Mouse (Mus musculus) gastrocnemius, postnatal 4 days (tissue): Measurements from ENCODE around the gene Tacc2. TPM values are rescaled to one million over a fixed set of nuclear protein-coding genes. Genes with fewer than 3 reads are reported as not detected.

Source experiments
- DNase-seq, 2 experiments: peaks; one replicate each; pipeline ENCODE4 v3.0.0; 2021 to 2022; ENCODE audit warnings: low spot score in 2 of 2, mixed read lengths in 2 of 2
- total RNA-seq, 2 experiments: library from RNA; stranded (reverse); gene quantifications; 2 replicates each; pipeline ENCODE4 v1.2.3; 2021

Gene Tacc2
- total RNA-seq, 2 experiments from 2014 or later: 171 to 202 TPM

DNA sequence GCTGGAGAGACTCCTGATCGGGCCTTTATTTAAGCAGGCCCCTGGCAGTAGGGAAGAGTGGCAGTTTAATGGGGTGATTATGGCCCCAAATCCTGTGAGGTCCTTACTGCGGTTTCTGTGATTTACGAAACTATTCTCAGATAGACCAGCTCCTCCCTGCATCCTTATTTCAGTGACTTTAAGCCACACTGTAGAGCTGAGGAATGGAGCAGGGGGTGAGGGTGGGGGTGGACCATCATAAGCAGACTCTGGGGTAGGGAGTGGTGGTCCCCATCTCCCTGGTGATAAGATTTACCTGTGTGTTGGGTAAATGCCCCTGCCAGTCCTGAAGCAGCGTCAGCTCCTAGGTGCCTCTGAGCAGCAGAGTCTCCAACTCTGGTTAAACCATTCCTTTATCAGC is 29.7 kb downstream of the Tacc2 start:
- no peak for DNase-seq

GRCm38 (mm10) chr7:130613973-130614372 is 36.7 kb downstream of the Tacc2 start:
- no peak for DNase-seq

DNA sequence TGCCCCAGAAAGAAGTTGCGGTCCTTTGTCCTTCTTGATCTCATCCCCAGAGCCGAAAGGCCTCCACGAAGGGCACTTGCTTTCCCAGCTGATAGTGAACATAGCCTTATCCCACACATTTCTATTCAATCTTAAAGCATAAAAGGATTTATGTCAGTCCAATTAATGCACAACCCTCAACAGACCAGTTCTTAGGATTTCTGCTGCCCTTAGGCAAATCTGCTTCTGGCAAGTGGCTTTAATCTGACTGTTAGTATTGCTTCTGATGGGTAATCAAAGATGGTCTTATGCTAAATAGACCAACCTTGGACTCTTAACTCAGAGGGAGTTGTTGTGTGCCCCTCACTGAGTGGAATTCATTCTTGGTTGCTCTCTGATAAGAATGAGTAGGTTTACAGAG is 40.4 kb downstream of the Tacc2 start:
- no peak for DNase-seq

GRCm38 (mm10) chr7:130621068-130621467 is 43.8 kb downstream of the Tacc2 start:
- no peak for DNase-seq

GRCm38 (mm10) chr7:130621953-130622352 is 44.7 kb downstream of the Tacc2 start:
- DNase-seq: peak; percentile 30 to 32

DNA sequence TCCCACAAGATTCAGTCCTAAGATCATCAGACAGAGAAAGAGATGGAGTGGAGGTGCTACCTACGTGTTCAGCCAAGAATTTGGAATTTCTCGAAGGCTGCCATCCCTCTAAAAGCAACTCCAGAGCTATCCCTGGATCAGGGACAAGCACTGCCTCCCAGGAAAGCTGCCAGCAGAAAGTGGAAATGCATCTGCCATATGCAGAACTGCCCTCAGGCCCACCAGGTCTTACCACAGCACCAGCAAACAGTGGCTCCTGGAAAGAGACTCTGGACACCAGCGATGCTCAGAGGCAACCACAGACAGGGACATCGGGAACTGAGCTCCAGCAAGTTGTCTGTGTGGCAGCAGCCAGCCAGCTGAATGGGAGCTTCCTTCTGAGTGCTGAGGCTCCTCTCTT is 45.1 kb downstream of the Tacc2 start:
- DNase-seq: no peak

DNA sequence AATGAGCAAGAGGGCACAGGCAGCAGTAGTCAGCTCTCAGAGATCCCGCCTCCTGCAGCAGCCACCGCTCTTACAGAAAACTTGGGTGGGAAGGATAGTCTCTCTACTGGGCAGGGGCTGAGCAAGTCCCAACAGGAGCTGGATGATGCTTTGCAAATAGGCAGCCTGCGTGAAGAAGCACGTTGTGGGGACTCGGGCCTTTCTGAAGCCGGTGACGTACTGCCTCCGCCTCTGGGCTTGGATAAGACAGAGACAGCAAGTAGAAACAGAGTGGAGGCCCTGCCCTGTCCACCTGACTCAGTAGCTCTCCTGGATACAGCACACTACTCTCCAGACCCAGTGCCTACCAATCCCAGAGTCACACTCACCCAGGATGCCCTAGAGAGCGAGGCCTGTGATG is 47.1 kb downstream of the Tacc2 start:
- no peak for DNase-seq

GRCm38 (mm10) chr7:130625361-130625760 is 48.1 kb downstream of the Tacc2 start:
- DNase-seq: no peak

- no peak for DNase-seq
Measured at GRCm38 (mm10) chr7:130628601-130629000, 51.4 kb downstream of the Tacc2 start.

- no peak for DNase-seq
Measured at GRCm38 (mm10) chr7:130629999-130630398, 52.8 kb downstream of the Tacc2 start.

GRCm38 (mm10) chr7:130630956-130631355 is 53.7 kb downstream of the Tacc2 start:
- no peak for DNase-seq

- DNase-seq: peak in 1 of 2 experiments; percentile 44
Measured at GRCm38 (mm10) chr7:130631553-130632378, 54.5 kb downstream of the Tacc2 start.

DNA sequence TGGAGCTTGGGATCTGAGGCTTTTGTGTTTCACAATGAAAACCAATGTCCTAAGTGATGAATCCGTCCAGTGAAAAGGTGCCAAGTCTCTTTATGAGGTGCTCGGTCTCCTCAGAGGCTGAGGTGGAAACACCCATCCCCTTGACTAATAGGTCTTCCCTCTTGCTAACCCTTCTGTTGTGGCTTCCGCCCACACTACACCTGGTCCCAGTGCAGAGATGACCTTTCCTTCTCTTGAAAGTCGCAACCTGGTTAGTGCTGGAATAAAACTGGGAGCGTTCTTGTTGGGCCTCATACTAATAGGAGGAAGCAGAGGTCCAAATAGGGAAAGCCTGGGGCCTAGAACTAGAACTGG is 55.1 kb downstream of the Tacc2 start:
- DNase-seq: no peak

- no peak for DNase-seq
Measured at GRCm38 (mm10) chr7:130634259-130634871, 57.1 kb downstream of the Tacc2 start.

DNA sequence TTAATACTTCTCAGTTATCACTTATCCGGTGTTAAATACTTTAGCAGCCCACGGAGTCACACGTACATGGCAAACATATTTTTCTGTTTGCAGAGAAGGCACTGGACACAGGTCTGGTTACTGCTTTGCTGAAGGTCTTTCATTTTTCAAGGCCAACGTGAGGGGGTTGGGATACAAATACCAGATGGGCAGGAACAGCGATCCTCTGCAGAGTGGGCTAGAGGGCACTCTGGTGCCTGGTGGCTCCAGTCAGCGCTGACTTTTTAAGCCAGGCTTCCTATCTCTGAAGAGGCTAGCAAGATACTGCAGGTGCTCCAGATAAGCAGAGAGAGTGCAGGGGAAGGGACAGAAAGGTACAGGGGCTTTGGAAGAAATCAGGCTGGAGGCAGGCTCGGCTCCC is 58.0 kb downstream of the Tacc2 start:
- no peak for DNase-seq

- no peak for DNase-seq
Measured at GRCm38 (mm10) chr7:130636274-130636673, 59.0 kb downstream of the Tacc2 start.

DNA sequence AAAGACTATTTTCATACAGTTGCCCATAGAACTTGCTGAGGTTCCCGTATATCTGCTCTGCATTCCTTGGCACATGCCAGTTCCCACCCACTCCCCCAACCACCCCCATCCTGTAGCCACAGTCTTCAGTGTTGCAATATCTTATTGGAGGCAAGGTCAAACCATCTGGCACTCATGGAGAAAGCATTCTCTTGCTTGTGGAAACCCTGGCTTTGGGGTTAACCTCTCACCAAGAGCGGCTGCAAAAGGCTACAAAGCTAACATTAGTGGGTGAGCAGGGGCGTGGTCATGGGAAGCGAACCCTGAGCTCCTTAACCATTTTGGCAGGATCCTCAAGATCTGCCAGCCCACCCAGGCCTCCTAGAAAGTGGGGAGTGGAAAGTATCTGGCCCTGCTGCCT is 59.7 kb downstream of the Tacc2 start:
- no peak for DNase-seq

DNA sequence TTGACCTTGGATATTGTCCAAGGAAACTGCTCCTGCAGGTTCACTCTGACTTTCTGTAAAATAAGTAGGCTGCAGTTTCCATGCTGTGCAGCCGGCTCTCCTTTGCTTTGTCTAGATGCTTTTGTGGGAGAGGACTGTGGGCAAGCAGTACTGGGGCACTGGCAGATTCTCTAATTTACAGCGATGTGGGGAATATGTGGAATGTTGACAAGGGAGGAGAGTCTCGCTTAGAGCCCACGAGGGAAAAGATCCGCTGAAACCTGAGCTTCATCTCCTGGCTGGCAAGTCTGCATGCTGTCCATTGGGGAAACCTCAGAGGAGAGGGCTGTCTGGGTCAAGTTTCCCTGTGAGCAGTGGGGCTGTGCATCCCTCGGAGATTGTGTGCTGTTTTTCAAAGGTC is 60.6 kb downstream of the Tacc2 start:
- no peak for DNase-seq

DNA sequence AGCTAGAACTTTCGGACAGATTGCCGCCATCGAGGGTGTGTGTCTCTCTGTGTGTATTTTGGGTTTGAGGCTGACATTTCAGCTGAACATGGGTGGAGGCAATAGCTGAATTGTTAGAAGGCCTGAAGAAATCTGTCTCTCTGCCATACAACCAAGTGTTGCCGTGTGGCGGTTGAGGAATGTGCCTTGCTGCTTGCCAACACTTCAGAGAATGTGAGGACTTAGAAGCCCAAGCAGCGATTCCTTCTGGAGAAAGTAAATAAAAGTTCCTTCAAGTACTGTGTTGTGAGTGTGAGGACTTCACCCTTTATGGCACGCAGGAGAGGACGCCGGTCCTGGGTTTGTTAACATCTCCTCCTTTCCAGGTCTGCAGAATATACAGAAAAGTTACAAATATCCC is 63.4 kb downstream of the Tacc2 start:
- DNase-seq: no peak

- no peak for DNase-seq
Measured at GRCm38 (mm10) chr7:130645332-130645993, 68.2 kb downstream of the Tacc2 start.

DNA sequence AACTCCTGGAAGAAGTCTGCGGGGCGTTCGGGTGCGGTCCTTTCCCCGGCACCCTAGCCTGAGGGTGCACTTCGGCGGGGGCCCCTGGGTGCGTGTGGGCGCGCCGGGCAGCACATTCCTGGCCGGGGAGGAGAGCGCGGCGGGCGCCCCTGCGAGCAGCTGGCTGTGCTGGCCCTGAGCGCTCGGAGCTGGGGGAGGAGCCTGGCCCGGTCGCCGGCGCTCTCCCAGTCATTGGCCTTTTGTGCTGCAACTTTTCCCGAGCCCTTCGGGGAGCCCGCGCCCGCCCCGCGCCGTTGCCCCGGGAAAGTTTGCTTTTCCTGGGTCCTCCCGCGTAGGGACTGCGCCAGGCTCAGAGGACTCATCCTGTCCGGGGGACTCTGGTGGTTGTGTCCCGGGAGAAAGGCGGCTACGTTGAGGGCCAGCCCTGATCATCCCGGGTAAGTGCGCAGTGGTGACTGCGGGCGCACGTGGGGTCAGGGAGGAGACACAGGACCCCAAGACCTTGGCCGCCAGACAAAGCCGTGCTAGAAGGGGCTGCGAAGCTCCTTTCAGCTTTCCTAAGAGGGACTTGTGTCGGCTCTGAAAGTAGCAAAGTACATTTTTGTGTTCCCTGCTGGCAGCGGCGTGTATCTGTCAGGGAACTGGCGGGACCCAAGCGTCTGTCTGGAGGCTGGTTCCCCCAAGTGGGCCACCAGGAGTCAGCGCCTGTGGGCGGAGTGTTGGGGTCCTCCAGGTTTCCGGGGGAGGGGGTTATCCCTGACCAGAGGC is 68.9 kb downstream of the Tacc2 start:
- DNase-seq: peak; percentile 76 to 84

DNA sequence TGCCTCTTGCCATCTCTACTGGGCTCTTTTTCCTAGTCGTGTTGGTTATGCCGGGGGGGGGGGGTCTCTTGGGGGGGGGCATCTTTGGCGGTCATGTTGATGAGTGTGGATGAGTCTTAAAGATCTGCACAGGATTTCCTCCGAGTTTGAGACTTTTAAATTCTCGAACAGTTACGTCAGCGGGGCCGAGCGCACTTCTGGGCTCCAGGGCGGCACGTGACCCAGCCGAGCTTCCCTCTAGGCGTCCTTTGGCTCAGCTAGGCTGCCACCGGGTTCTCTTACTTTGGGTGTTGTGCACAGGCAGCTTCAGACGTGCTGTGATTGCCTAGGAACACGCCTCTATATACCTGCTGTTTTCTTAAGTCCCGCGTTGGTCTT is 69.5 kb downstream of the Tacc2 start:
- peak; percentile 51 to 81 for DNase-seq
